Mouse (Mus musculus): ENCODE data around the gene Npr2. TPM values are rescaled to one million over a fixed set of nuclear protein-coding genes. Genes with fewer than 3 reads are reported as not detected.

Gene Npr2
- polyA plus RNA-seq (2015; fragmentation: Nextera tagmentation; extraction: Ambion mirVana) = 4.9 and 6.2 TPM in 2 replicates

DNA sequence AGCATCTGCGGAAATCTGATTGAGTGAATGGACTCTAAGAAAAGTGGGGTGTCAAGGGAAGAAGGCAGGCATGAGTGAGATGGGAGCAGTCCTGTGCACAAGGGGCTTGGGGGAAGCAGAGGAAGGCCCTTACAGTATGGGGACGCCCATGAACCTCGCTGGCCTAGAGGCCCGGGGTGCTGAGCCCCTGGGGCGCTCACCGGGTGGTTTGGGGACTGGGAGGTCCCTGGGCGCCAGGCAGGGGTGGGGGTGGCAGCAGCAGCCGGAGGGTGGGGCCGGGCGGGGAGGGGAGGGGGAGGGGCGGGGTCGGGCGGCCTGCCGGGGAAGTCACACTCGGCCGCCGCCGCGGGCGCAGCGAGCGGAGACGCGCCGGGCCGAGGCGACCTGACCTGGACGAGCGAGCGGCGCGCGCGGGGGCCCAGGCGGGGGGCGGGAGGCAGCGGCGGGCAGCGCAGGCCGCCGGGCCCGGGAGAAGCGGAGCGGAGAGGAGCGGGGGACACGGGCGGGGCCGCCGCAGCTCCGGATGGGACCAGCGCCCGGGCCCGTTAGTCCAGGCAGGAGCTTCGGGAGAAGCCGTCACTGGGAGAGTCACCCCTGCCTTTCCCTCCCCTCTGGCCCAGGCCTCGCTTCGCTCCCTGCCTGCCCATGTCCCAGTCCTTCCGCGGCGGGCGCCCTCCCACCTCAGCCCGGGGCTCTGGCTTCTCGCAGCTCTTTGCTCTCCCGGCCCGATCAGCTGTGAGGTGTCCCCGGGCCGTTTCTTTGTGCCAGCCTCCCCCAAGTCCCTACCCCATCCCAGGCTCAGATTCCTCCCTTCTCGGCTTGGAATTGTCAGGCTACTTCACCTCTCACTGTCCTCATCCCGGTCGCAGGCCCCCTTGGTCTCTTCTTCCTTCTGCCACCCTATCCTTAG, at the start of gene Npr2:
Gene Npr2, plus strand, starts transcription at position 890 of the 910 bp plus-strand sequence.
- peak; percentile 69 for ATAC-seq
- Histone ChIP-seq H3K27ac (ENCODE audit: low read length) (peak within 1 kb of the TSS; percentile 43), H3K4me1 (ENCODE audit: control insufficient read depth, insufficient read depth, low read length) (peaks cover 9% of the 10 kb centered on the region), H3K9ac (ENCODE audit: low read depth, low read length) (peak within 1 kb of the TSS; percentile 81), H3K36me3 (ENCODE audit: control insufficient read depth, insufficient read depth, low read length) (no peaks in the 10 kb centered on the region), H3K9me3 (ENCODE audit: control insufficient read depth, low read length) (no peaks in the 10 kb centered on the region), H3K4me3 (ENCODE audit: low read length) (peak within 1 kb of the TSS; percentile 62), H3K4me2 (ENCODE audit: low read depth, low read length) (peak within 1 kb of the TSS; percentile 85), H3K27me3 (replicated peaks; ENCODE audit: control insufficient read depth, insufficient read depth, low read length) (0 out of 2 replicates have a peak, but pooled peaks cover 3% of the 10 kb centered on the region)
- WGBS = 1% methylated on average over 50 of the region's 70 CpGs

DNA sequence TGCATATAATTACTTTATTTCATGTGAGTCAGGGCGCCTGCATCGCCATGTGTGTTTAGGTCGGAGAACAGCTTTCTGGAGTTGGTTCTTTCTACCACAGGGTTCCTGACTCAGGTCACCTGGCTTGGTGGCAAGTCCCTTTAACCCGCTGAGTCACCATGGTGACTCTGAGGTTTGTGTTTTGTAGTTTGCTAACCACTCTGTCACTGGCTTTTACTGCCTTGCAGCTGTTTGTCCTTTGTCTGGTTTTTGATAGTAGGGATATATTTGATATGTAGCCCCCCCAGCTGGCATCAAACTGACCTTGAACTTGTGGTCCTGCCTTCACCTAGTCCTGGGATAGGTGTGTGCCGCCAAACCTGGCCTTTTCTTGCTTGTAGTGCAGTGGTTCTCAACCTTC, 49.5 kb upstream of the Npr2 start:
- Histone ChIP-seq H3K36me3 (ENCODE audit: control insufficient read depth, insufficient read depth, low read length) (peaks cover 14% of the 10 kb centered on the region; the same call in 1 of the 2 replicates), H3K27me3 (replicated peaks; ENCODE audit: control insufficient read depth, insufficient read depth, low read length) (no peaks in the 10 kb centered on the region), H3K9me3 (ENCODE audit: control insufficient read depth, low read length) (no peaks in the 10 kb centered on the region), H3K9ac (ENCODE audit: low read depth, low read length) (no peak overlapping the region), H3K27ac (ENCODE audit: low read length) (no peak overlapping the region), H3K4me1 (ENCODE audit: control insufficient read depth, insufficient read depth, low read length) (peaks cover 13% of the 10 kb centered on the region), H3K4me3 (ENCODE audit: low read length) (no peak overlapping the region), H3K4me2 (ENCODE audit: low read depth, low read length) (no peak overlapping the region)
- WGBS = 91% methylated on average over 5 of the region's 5 CpGs
- no peak for ATAC-seq

DNA sequence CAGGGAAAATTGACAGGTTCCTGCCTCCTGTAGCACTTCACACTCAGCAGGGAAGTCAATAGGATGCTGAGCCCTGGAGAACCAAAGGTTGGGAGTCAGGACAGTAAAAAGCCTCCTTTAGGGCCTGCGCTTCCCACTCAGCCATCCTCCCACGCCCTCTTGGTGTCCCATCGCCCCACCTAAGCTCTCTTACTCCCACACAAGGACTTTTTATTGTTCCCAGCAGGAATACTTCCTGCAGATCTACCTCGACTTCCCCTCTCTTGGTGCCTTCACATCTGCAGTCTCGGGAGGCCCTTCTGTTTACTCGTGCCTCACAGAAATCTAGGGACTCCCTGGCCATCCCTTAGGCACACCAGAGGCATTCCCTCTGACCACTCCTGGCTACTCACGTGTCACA, 48.3 kb upstream of the Npr2 start:
- H3K4me1 ChIP-seq (ENCODE audit: control insufficient read depth, insufficient read depth, low read length) = peaks cover 7% of the 10 kb centered on the region; the same call in 1 of the 2 replicates
- WGBS = 72% methylated on average over 7 of the region's 7 CpGs
- H3K4me2 ChIP-seq (ENCODE audit: low read depth, low read length) = no peak overlapping the region
- no peaks in the 10 kb centered on the region for H3K9me3 ChIP-seq (ENCODE audit: control insufficient read depth, low read length)
- ATAC-seq = no peak
- no peak overlapping the region for H3K9ac ChIP-seq (ENCODE audit: low read depth, low read length)
- no peak overlapping the region for H3K27ac ChIP-seq (ENCODE audit: low read length)
- H3K36me3 ChIP-seq (ENCODE audit: control insufficient read depth, insufficient read depth, low read length) = peaks cover 14% of the 10 kb centered on the region; the same call in 1 of the 2 replicates
- no peak overlapping the region for H3K4me3 ChIP-seq (ENCODE audit: low read length)
- H3K27me3 ChIP-seq (replicated peaks; ENCODE audit: control insufficient read depth, insufficient read depth, low read length) = no peaks in the 10 kb centered on the region

DNA sequence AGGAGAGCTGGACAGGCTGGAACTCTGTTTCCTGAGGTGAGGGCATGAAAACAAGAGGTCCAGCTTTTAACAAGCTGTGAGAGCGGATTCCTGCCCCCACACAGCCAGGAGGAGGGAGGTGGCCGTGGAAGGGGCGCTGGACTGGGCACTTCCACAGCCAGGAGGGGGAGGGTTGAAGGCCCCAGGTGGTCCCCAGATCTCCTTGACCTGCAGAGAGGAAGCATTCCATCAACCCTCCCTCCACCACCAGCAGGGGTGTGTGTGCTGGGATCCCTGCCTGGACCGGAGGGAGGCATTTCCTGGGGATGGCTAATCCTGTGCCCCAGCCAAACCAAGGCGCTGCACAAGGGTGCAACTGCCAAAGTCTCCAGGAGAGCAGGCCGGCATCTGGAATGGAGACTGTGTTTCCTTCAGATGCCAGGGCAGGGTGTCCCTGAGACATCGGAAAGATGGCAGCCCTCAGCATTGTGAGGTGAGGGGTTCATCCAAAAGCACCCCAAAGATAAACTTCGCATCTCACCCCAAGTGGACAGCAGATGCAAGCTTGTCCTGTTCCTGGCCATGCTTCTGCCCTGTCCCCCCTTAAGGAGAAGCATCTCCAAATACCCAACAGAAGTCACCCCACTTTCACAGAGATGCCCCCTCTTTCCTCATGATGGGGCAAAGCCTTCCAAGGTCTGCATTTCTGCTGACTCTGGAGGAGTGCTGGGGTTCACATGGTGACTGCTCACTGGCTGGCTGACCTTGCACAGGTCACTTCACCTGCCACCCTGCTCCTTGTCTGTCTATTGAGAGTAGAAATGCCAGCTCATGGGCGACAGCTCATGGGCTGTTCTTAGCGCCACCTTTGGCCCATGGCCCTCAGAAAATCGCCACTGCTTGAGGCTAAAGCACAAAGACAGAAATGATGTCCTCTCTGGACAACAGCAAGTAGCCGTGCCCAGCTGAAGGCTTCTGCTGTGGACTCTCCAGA, 47.0 kb upstream of the Npr2 start, which contains the start of gene Msmp:
Gene Msmp, minus strand, starts transcription at position 51 of the 973 bp plus-strand sequence.
- Histone ChIP-seq H3K4me1 (ENCODE audit: control insufficient read depth, insufficient read depth, low read length) (peaks cover 2% of the 10 kb centered on the region; the same call in 1 of the 2 replicates), H3K4me3 (ENCODE audit: low read length) (no peak within 1 kb of the TSS), H3K9ac (ENCODE audit: low read depth, low read length) (no peak within 1 kb of the TSS), H3K9me3 (ENCODE audit: control insufficient read depth, low read length) (no peaks in the 10 kb centered on the region), H3K27me3 (replicated peaks; ENCODE audit: control insufficient read depth, insufficient read depth, low read length) (no peaks in the 10 kb centered on the region), H3K27ac (ENCODE audit: low read length) (no peak within 1 kb of the TSS), H3K36me3 (ENCODE audit: control insufficient read depth, insufficient read depth, low read length) (peaks cover 14% of the 10 kb centered on the region; the same call in 1 of the 2 replicates), H3K4me2 (ENCODE audit: low read depth, low read length) (no peak within 1 kb of the TSS)
- 69% methylated on average over 12 of the region's 12 CpGs for WGBS
- no peak; the same call in 1 of the 2 replicates for ATAC-seq

DNA sequence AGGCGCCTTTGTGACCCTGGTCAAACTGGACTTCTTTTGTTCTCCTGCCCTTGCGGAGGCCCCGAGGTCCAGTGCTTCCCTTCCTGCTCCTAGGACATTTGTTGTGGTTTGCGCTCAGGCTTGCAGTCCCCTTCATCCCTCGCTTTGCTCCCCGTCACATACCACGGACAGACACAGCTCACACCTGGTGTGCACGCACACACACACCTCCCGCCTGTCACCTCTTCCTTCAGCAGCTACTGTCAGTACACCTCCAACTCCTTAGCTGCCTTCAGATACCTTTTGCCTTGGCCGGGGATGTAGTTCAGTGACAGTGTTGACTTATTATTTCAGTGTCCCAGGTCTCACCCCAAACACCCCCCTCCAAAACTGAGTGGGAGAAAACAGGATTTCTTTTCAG, 46.1 kb upstream of the Npr2 start:
- Histone ChIP-seq H3K27ac (ENCODE audit: low read length) (no peak overlapping the region), H3K36me3 (ENCODE audit: control insufficient read depth, insufficient read depth, low read length) (peaks cover 14% of the 10 kb centered on the region; the same call in 1 of the 2 replicates), H3K4me2 (ENCODE audit: low read depth, low read length) (no peak overlapping the region), H3K27me3 (replicated peaks; ENCODE audit: control insufficient read depth, insufficient read depth, low read length) (no peaks in the 10 kb centered on the region), H3K9ac (ENCODE audit: low read depth, low read length) (no peak overlapping the region), H3K9me3 (ENCODE audit: control insufficient read depth, low read length) (no peaks in the 10 kb centered on the region), H3K4me3 (ENCODE audit: low read length) (no peak overlapping the region), H3K4me1 (ENCODE audit: control insufficient read depth, insufficient read depth, low read length) (no peaks in the 10 kb centered on the region)
- no peak for ATAC-seq
- WGBS = 51% methylated on average over 10 of the region's 10 CpGs

DNA sequence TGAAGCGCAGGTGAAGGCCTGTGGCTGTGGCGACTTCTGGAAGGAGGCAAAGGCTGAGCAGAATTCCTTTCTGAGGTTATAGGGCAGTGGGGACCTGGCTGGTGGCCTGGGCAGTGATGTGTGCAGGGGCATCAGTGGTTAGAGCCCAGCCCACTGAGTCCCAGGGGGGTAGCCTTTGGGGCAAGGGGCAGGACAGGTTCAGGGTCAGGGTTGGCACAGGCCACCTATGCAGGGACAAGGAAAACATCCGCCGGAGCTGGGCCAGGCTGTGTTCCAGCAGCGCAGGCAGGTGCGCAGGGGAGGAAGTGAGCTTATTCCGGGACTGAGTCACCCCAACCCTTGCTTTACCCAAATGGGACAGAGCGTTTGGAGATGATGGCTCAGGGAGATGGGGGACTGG, 45.3 kb upstream of the Npr2 start:
- peak; percentile 30; the same call in 1 of the 2 replicates for ATAC-seq

DNA sequence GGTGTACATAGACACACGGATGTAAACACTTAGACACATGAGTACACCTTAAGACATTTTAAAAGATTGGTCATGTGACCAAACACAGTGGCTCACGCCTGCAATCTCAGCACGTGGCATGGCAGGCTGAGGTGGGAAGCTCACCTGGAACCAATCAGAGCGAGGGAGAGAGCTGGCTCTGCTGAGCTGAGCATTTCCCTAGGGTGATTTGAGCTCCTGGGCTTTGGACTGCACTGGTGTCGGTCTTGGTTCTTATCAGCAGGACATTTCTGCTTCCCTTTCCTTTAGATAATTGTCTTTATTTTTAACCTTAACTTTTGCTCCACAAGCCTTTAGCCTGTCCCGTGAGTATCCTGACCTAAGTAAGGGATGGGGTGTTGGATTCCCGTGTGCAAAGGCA, 44.1 kb upstream of the Npr2 start:
- no peaks in the 10 kb centered on the region for H3K4me1 ChIP-seq (ENCODE audit: control insufficient read depth, insufficient read depth, low read length)
- no peak overlapping the region for H3K4me2 ChIP-seq (ENCODE audit: low read depth, low read length)
- no peak overlapping the region for H3K9ac ChIP-seq (ENCODE audit: low read depth, low read length)
- ATAC-seq = no peak
- no peak overlapping the region for H3K4me3 ChIP-seq (ENCODE audit: low read length)
- H3K27me3 ChIP-seq (replicated peaks; ENCODE audit: control insufficient read depth, insufficient read depth, low read length) = no peaks in the 10 kb centered on the region
- H3K36me3 ChIP-seq (ENCODE audit: control insufficient read depth, insufficient read depth, low read length) = peaks cover 7% of the 10 kb centered on the region; the same call in 1 of the 2 replicates
- no peak overlapping the region for H3K27ac ChIP-seq (ENCODE audit: low read length)
- no peaks in the 10 kb centered on the region for H3K9me3 ChIP-seq (ENCODE audit: control insufficient read depth, low read length)
- 58% methylated on average over 7 of the region's 7 CpGs for WGBS

More for the DNA sequence above, 45.3 kb upstream of the Npr2 start:
- H3K4me2 ChIP-seq (ENCODE audit: low read depth, low read length) = no peak overlapping the region
- no peaks in the 10 kb centered on the region for H3K4me1 ChIP-seq (ENCODE audit: control insufficient read depth, insufficient read depth, low read length)
- 74% methylated on average over 7 of the region's 8 CpGs for WGBS
- H3K9ac ChIP-seq (ENCODE audit: low read depth, low read length) = no peak overlapping the region
- H3K4me3 ChIP-seq (ENCODE audit: low read length) = no peak overlapping the region
- H3K9me3 ChIP-seq (ENCODE audit: control insufficient read depth, low read length) = no peaks in the 10 kb centered on the region
- no peak overlapping the region for H3K27ac ChIP-seq (ENCODE audit: low read length)
- no peaks in the 10 kb centered on the region for H3K27me3 ChIP-seq (replicated peaks; ENCODE audit: control insufficient read depth, insufficient read depth, low read length)
- peaks cover 11% of the 10 kb centered on the region; the same call in 1 of the 2 replicates for H3K36me3 ChIP-seq (ENCODE audit: control insufficient read depth, insufficient read depth, low read length)

DNA sequence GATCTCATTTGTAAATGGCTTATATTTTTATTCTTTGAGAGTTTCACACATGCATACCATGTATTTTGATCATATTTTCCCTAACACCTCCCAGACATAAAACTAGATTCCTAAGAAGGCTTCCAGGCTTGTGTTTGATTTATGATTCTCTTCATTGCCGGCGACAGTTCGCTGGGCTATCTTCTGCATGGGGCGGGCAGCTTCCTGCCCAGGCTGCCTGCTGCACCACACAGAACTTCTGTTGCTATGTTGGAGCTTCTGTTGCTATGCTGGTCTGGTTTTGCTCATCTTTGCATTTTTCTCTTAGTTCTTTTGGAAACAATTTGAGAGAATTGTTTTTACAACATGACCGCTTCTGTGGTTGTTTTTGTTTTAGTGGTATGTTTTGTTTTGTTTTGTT, 40.2 kb upstream of the Npr2 start:
- Histone ChIP-seq H3K27ac (ENCODE audit: low read length) (no peak overlapping the region), H3K9ac (ENCODE audit: low read depth, low read length) (no peak overlapping the region), H3K9me3 (ENCODE audit: control insufficient read depth, low read length) (no peaks in the 10 kb centered on the region), H3K27me3 (replicated peaks; ENCODE audit: control insufficient read depth, insufficient read depth, low read length) (no peaks in the 10 kb centered on the region), H3K4me2 (ENCODE audit: low read depth, low read length) (no peak overlapping the region), H3K4me1 (ENCODE audit: control insufficient read depth, insufficient read depth, low read length) (no peaks in the 10 kb centered on the region), H3K4me3 (ENCODE audit: low read length) (no peak overlapping the region), H3K36me3 (ENCODE audit: control insufficient read depth, insufficient read depth, low read length) (no peaks in the 10 kb centered on the region)
- 49% methylated on average over 5 of the region's 5 CpGs for WGBS
- ATAC-seq = no peak

DNA sequence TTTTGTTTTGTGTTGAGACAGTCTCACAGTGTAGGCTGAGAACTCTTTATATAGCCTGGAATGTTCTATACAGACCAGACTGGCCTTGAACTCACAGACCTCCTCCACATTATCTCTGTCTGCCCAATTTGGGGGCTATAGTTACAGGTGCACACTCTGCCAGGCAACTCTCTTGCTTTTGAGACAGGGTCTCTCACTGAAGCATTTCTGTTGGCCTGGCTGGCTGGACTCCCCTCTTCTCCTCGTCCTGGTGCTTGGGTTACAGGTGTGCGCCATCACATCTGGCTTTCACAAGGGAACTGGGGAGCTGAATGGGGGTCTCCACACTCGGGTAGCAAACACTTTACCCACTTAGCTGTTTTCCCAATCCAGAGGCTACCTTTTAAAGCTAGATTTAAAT, 39.8 kb upstream of the Npr2 start:
- H3K9me3 ChIP-seq (ENCODE audit: control insufficient read depth, low read length) = no peaks in the 10 kb centered on the region
- H3K4me2 ChIP-seq (ENCODE audit: low read depth, low read length) = no peak overlapping the region
- H3K4me3 ChIP-seq (ENCODE audit: low read length) = no peak overlapping the region
- 79% methylated on average over 3 of the region's 3 CpGs for WGBS
- no peak overlapping the region for H3K27ac ChIP-seq (ENCODE audit: low read length)
- H3K9ac ChIP-seq (ENCODE audit: low read depth, low read length) = no peak overlapping the region
- no peaks in the 10 kb centered on the region for H3K4me1 ChIP-seq (ENCODE audit: control insufficient read depth, insufficient read depth, low read length)
- no peak for ATAC-seq
- no peaks in the 10 kb centered on the region for H3K27me3 ChIP-seq (replicated peaks; ENCODE audit: control insufficient read depth, insufficient read depth, low read length)
- H3K36me3 ChIP-seq (ENCODE audit: control insufficient read depth, insufficient read depth, low read length) = no peaks in the 10 kb centered on the region

Data from intestine, embryonic 16.5 days (tissue).